Mouse (Mus musculus) C2C12 (cell line): ENCODE measurements around the gene Acot1.
"Not testable (repeated sequence)": the region's sequence is repeated elsewhere in the genome, so short reads cannot be mapped to it uniquely, and the experiment has no call there.

Source experiments
- CTCF ChIP-seq: IDR thresholded peaks from one replicate; pipeline ENCODE4 v1.5.1; 2011; ENCODE audit not compliant: control insufficient read depth, insufficient read depth, insufficient read length
- MYOG ChIP-seq: IDR thresholded peaks from one replicate; pipeline ENCODE4 v1.6.1; 2011; ENCODE audit not compliant: control insufficient read depth, insufficient read length; ENCODE audit errors: extremely low read depth
- USF1 ChIP-seq: IDR thresholded peaks from one replicate; pipeline ENCODE4 v1.6.1; 2011; ENCODE audit warnings: low read depth, mild to moderate bottlenecking, control low read depth, moderate library complexity

DNA sequence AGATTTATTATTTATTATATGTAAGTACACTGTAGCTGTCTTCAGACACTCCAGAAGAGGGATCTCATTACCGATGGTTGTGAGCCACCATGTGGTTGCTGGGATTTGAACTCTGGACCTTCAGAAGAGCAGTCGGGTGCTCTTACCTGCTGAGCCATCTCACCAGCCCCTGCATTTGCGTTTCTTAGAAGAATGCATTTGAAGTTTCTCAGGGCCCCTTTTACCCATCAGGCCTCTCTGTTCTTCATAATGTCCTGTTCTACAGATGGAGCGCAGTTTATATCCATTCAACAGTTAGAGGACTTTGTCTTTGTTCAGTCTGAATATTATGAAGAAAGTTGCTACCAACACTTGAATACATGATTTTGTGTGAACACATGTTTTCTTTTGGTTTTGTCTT, 13.0 kb downstream of the Acot1 start:
- TF ChIP-seq USF1, CTCF, MYOG: not testable (repeated sequence)
